18 mouse cellular contexts compared by ENCODE assay signal in the genomic region with DNA sequence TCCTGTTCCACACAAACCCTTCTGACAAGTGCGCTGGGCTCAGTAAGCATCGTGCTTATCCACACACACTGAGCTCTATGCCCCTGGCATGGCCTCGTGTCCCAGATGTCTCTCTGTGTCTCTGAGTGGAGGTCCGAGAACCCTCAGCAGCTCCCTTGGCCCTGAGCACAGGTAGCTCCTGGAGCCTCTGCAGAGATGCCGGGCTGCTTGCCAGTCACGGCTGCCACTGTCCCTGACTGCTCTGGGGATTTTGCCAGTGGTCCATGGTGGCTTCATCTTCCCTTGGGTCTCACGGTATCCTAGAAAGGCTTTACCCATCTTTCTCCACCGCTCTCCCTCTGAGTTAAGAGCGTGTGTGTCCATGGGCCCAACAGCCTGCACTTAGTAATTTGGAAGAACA.
DNase-seq lines count a peak whose midpoint lies in the region; ATAC-seq and TF ChIP-seq lines count a peak whose summit lies in the region.
"Had no signal": no experiment of that assay in that cellular context is flagged by ENCODE, and none has a peak within 500 bp of the region (broad histone marks: within the 10 kb centered on the region; RNA-seq: fewer than 3 reads in every experiment).

No protein-coding gene starts in this region.

- no peak for ATAC-seq in forebrain, embryonic 14.5 days
- no peak for ATAC-seq in forebrain, postnatal 0 days
- ATAC-seq in midbrain, embryonic 15.5 days (replicated peaks) = no peak
- no peak for ATAC-seq in intestine, embryonic 16.5 days
- ATAC-seq: activated CD4-positive, CD25-positive, alpha-beta regulatory T cell, adult 4 months; inflammation-experienced regulatory T-cells, adult 6 months; Patski had no signal

- H3K27ac ChIP-seq in forebrain, embryonic 14.5 days (ENCODE audit: low read depth, low read length) = peak overlapping the region; percentile 46; the same call in 1 of the 2 replicates
- H3K27ac ChIP-seq in forebrain, postnatal 0 days (ENCODE audit: low read depth, low read length) = no peak overlapping the region
- H3K27ac ChIP-seq in midbrain, embryonic 15.5 days = 0 out of 2 replicates have a peak overlapping the region, but pooled peaks have one; percentile 6
- no peak overlapping the region for H3K27ac ChIP-seq in intestine, embryonic 16.5 days (ENCODE audit: low read length)
- H3K27ac ChIP-seq: kidney, embryonic 15.5 days; liver, embryonic 15.5 days; stomach, embryonic 15.5 days had no signal

- H3K9me3 ChIP-seq in forebrain, embryonic 14.5 days (replicated peaks; ENCODE audit: control insufficient read depth, low read length) = no peaks in the 10 kb centered on the region
- H3K9me3 ChIP-seq in forebrain, postnatal 0 days (ENCODE audit: low read length) = no peaks in the 10 kb centered on the region
- no peaks in the 10 kb centered on the region for H3K9me3 ChIP-seq in midbrain, embryonic 15.5 days
- no peaks in the 10 kb centered on the region for H3K9me3 ChIP-seq in intestine, embryonic 16.5 days (ENCODE audit: control insufficient read depth, low read length)
- H3K9me3 ChIP-seq: kidney, embryonic 15.5 days; liver, embryonic 15.5 days; stomach, embryonic 15.5 days had no signal

- no peaks in the 10 kb centered on the region for H3K36me3 ChIP-seq in forebrain, embryonic 14.5 days (ENCODE audit: control insufficient read depth, insufficient read depth, low read length)
- H3K36me3 ChIP-seq in forebrain, postnatal 0 days (ENCODE audit: insufficient read depth) = no peaks in the 10 kb centered on the region
- H3K36me3 ChIP-seq in midbrain, embryonic 15.5 days (replicated peaks) = no peaks in the 10 kb centered on the region
- no peaks in the 10 kb centered on the region for H3K36me3 ChIP-seq in intestine, embryonic 16.5 days (ENCODE audit: control insufficient read depth, insufficient read depth, low read length)
- H3K36me3 ChIP-seq: kidney, embryonic 15.5 days; liver, embryonic 15.5 days; stomach, embryonic 15.5 days had no signal

- 71% methylated on average over 9 of the region's 9 CpGs for WGBS in forebrain, embryonic 14.5 days
- whole genome bisulfite sequencing in forebrain, postnatal 0 days = 67% methylated on average over 9 of the region's 9 CpGs
- WGBS in midbrain, embryonic 15.5 days = 64% methylated on average over 9 of the region's 9 CpGs
- 84% methylated on average over 9 of the region's 9 CpGs for WGBS in intestine, embryonic 16.5 days

- no peaks in the 10 kb centered on the region for H3K27me3 ChIP-seq in forebrain, embryonic 14.5 days (replicated peaks; ENCODE audit: control insufficient read depth, insufficient read depth, low read length)
- H3K27me3 ChIP-seq in forebrain, postnatal 0 days (ENCODE audit: insufficient read depth, low read length) = no peaks in the 10 kb centered on the region
- no peaks in the 10 kb centered on the region for H3K27me3 ChIP-seq in midbrain, embryonic 15.5 days (replicated peaks)
- no peaks in the 10 kb centered on the region for H3K27me3 ChIP-seq in intestine, embryonic 16.5 days (replicated peaks; ENCODE audit: control insufficient read depth, insufficient read depth, low read length)
- H3K27me3 ChIP-seq: liver, embryonic 15.5 days; megakaryocyte, embryonic 14.5 days; stomach, embryonic 15.5 days had no signal

- no peak for TF ChIP-seq CTCF in forebrain, postnatal 0 days (IDR thresholded peaks at IDR 0.05; ENCODE audit: low read depth)
- TF ChIP-seq CTCF in brain, embryonic 14.5 days (IDR thresholded peaks at IDR 0.05; ENCODE audit: borderline replicate concordance, extremely low read depth, insufficient read depth, insufficient read length) = no peak

- no peak for TF ChIP-seq POLR2A in brain, embryonic 14.5 days (IDR thresholded peaks at IDR 0.05; ENCODE audit: borderline replicate concordance, extremely low read depth, insufficient read depth, insufficient read length, poor library complexity, severe bottlenecking)

- H3K4me2 ChIP-seq in forebrain, embryonic 14.5 days (ENCODE audit: low read length) = no peak overlapping the region
- H3K4me2 ChIP-seq in forebrain, postnatal 0 days (ENCODE audit: low read depth) = no peak overlapping the region
- H3K4me2 ChIP-seq in midbrain, embryonic 15.5 days = no peak overlapping the region
- H3K4me2 ChIP-seq in intestine, embryonic 16.5 days (ENCODE audit: low read depth, low read length) = no peak overlapping the region
- H3K4me2 ChIP-seq: kidney, embryonic 15.5 days; liver, embryonic 15.5 days; stomach, embryonic 15.5 days had no signal

- no peak overlapping the region for H3K9ac ChIP-seq in forebrain, embryonic 14.5 days (ENCODE audit: low read length)
- H3K9ac ChIP-seq in forebrain, postnatal 0 days = no peak overlapping the region
- H3K9ac ChIP-seq in midbrain, embryonic 15.5 days = no peak overlapping the region
- no peak overlapping the region for H3K9ac ChIP-seq in intestine, embryonic 16.5 days (ENCODE audit: low read depth, low read length)
- H3K9ac ChIP-seq: kidney, embryonic 15.5 days; liver, embryonic 15.5 days; stomach, embryonic 15.5 days had no signal

- no peak for DNase-seq in forebrain, embryonic 14.5 days (ENCODE audit: low spot score)
- DNase-seq in forebrain, postnatal 0 days = no peak
- DNase-seq in brain, embryonic 14.5 days (ENCODE audit: low read depth) = peak; percentile 30
- DNase-seq in cerebellum, postnatal 25 days = peak; percentile 63 to 76
- no peak for DNase-seq in lung, adult 18-20 months
- DNase-seq: adrenal gland, postnatal 36 days; gastrocnemius, postnatal 25 days; lung, postnatal 10 days; thymus, adult 2 months had no signal

- H3K4me1 ChIP-seq in forebrain, embryonic 14.5 days (ENCODE audit: control insufficient read depth, insufficient read depth, low read length) = peaks cover 20% of the 10 kb centered on the region
- peaks cover 10% of the 10 kb centered on the region; the same call in 1 of the 2 replicates for H3K4me1 ChIP-seq in forebrain, postnatal 0 days (ENCODE audit: insufficient read depth)
- H3K4me1 ChIP-seq in midbrain, embryonic 15.5 days = peaks cover 41% of the 10 kb centered on the region
- H3K4me1 ChIP-seq in intestine, embryonic 16.5 days (ENCODE audit: control insufficient read depth, insufficient read depth, low read length) = no peaks in the 10 kb centered on the region
- H3K4me1 ChIP-seq: kidney, embryonic 15.5 days; liver, embryonic 15.5 days; megakaryocyte, embryonic 14.5 days; stomach, embryonic 15.5 days had no signal

- no peak overlapping the region for H3K4me3 ChIP-seq in forebrain, embryonic 14.5 days (ENCODE audit: low read depth, low read length)
- H3K4me3 ChIP-seq in forebrain, postnatal 0 days (ENCODE audit: low read depth, low read length) = no peak overlapping the region
- H3K4me3 ChIP-seq in midbrain, embryonic 15.5 days = no peak overlapping the region
- no peak overlapping the region for H3K4me3 ChIP-seq in intestine, embryonic 16.5 days (ENCODE audit: low read length)
- H3K4me3 ChIP-seq: kidney, embryonic 15.5 days; liver, embryonic 15.5 days; megakaryocyte, embryonic 14.5 days; stomach, embryonic 15.5 days had no signal

Comparison
In these comparisons a context has a peak if more than half of its experiments do, and no peak if none do; other contexts are left out.
1. H3K27ac ChIP-seq: peak in forebrain, embryonic 14.5 days (single experiment) and midbrain, embryonic 15.5 days (single experiment); none in forebrain, postnatal 0 days (single experiment) and intestine, embryonic 16.5 days (single experiment).
2. DNase-seq: peak in brain, embryonic 14.5 days (single experiment) and cerebellum, postnatal 25 days (2 of 2); none in forebrain, embryonic 14.5 days (single experiment), forebrain, postnatal 0 days (single experiment) and lung, adult 18-20 months (0 of 2).